Mouse (Mus musculus) urinary bladder, postnatal 10 days (tissue): ENCODE results near the gene Fdx1l.

ENCODE experiments used
- DNase-seq: peaks from one replicate; pipeline ENCODE4 v3.0.0; 2022; ENCODE audit warnings: low spot score

Gene Fdx1l

GRCm38 (mm10) chr9:21027774-21028290, 45.6 kb downstream of the Fdx1l start:
- DNase-seq, result no peak

- DNase-seq, result no peak
These were observed 46.6 kb downstream of the Fdx1l start for GRCm38 (mm10) chr9:21026849-21027248.

GRCm38 (mm10) chr9:21025258-21025810, 48.1 kb downstream of the Fdx1l start:
- DNase-seq, result no peak

- no peak for DNase-seq
These were observed 50.7 kb downstream of the Fdx1l start for GRCm38 (mm10) chr9:21022726-21023125.

GRCm38 (mm10) chr9:21022288-21022687, 51.1 kb downstream of the Fdx1l start:
- DNase-seq, result no peak

GRCm38 (mm10) chr9:21021363-21021762, 52.1 kb downstream of the Fdx1l start:
- no peak for DNase-seq

- no peak for DNase-seq
These were observed 54.8 kb downstream of the Fdx1l start for GRCm38 (mm10) chr9:21018600-21018999.
